Mouse (Mus musculus) limb, embryonic 14.5 days (tissue): ENCODE results near the gene Fndc3b. TPM values are rescaled to one million over a fixed set of nuclear protein-coding genes. Genes with fewer than 3 reads are reported as not detected.

ENCODE experiments used
- ATAC-seq: fragments of 200-750 bp; cut with Nextera tagmentation; 2 replicates; pipeline ENCODE4 v1.8.0; 2017; ENCODE audit warnings: low read depth, moderate number of reproducible peaks, moderate TSS enrichment; ENCODE audit not compliant: low FRiP score
- DNase-seq: peaks from one replicate; pipeline ENCODE4 v3.0.0-alpha.2; 2015; ENCODE audit warnings: low spot score
- H3K27ac ChIP-seq: fragments of 300-500 bp; sonication (generic); replicated peaks from 2 replicates; pipeline ENCODE4 v1.5.1; 2014; ENCODE audit warnings: low read depth, mild to moderate bottlenecking, low read length, moderate library complexity, mixed read lengths
- H3K27me3 ChIP-seq: fragments of 300-500 bp; sonication (generic); 2 replicates; pipeline ENCODE4 v1.6.1; 2014; ENCODE audit warnings: low read length, mixed read lengths; ENCODE audit not compliant: control insufficient read depth, insufficient read depth
- H3K36me3 ChIP-seq: fragments of 300-500 bp; sonication (generic); 2 replicates; pipeline ENCODE4 v1.6.1; 2014; ENCODE audit warnings: mild to moderate bottlenecking, low read length, moderate library complexity, mixed read lengths; ENCODE audit not compliant: control insufficient read depth, insufficient read depth
- H3K4me1 ChIP-seq: fragments of 300-500 bp; sonication (generic); 2 replicates; pipeline ENCODE4 v1.6.1; 2014; ENCODE audit warnings: antibody characterized with exemption, low read length, mixed read lengths; ENCODE audit not compliant: control insufficient read depth, insufficient read depth
- H3K4me2 ChIP-seq: fragments of 300-500 bp; sonication (generic); replicated peaks from 2 replicates; pipeline ENCODE4 v1.6.1; 2014; ENCODE audit warnings: low read depth, mild to moderate bottlenecking, low read length, moderate library complexity; ENCODE audit not compliant: severe bottlenecking
- H3K4me3 ChIP-seq: fragments of 300-500 bp; sonication (generic); replicated peaks from 2 replicates; pipeline ENCODE4 v1.5.1; 2014; ENCODE audit warnings: low read length
- H3K9ac ChIP-seq: fragments of 300-500 bp; sonication (generic); 2 replicates; pipeline ENCODE4 v1.6.1; 2014; ENCODE audit warnings: mild to moderate bottlenecking, low read depth, low read length, moderate library complexity; ENCODE audit not compliant: severe bottlenecking
- H3K9me3 ChIP-seq: fragments of 300-500 bp; sonication (generic); 2 replicates; pipeline ENCODE4 v1.6.1; 2016; ENCODE audit warnings: low read length; ENCODE audit not compliant: control insufficient read depth
- POLR2A ChIP-seq: fragments of 200-500 bp; IDR thresholded peaks from 2 replicates; pipeline ENCODE4 v1.8.0; 2012; ENCODE audit warnings: inconsistent platforms, mild to moderate bottlenecking, moderate library complexity, borderline replicate concordance; ENCODE audit not compliant: insufficient read depth, insufficient read length; ENCODE audit errors: extremely low read depth
- WGBS: fragments of 180-500 bp; shearing (Covaris S2); extraction: QIAGEN DNeasy Blood & Tissue Kit; methylation state at CpG from one replicate; pipeline ENCODE4 v1.1.7; 2014; 5-methylcytosine and 5-hydroxymethylcytosine counted together
- polyA plus RNA-seq, 2 experiments: library from polyadenylated mRNA; depleted of rRNA in 1 of 2; stranded (reverse) in 1 of 2; unstranded in 1 of 2; fragments of >200 nt; fragmentation: Nextera tagmentation in 1 of 2; extraction: Ambion mirVana in 1 of 2; gene quantifications; 2 replicates each; pipeline versions ENCODE4 v1.2.1 to v1.2.3; 2012 to 2014

Gene Fndc3b
- polyA plus RNA-seq, 2 experiments: 39.6 to 41.3 TPM

GRCm38 (mm10) chr3:27456514-27456913, 254.6 kb downstream of the Fndc3b start:
- ATAC-seq (no peak), DNase-seq (no peak)
- no peaks in the 10 kb centered on the region for H3K27me3 ChIP-seq
- peaks cover 96% of the 10 kb centered on the region for H3K36me3 ChIP-seq
- H3K4me2 ChIP-seq: no peak overlapping the region
- no peak overlapping the region for H3K27ac ChIP-seq
- no peak overlapping the region for H3K9ac ChIP-seq
- no peaks in the 10 kb centered on the region for H3K4me1 ChIP-seq
- no peaks in the 10 kb centered on the region for H3K9me3 ChIP-seq
- no peak for TF ChIP-seq POLR2A
- no peak overlapping the region for H3K4me3 ChIP-seq
- WGBS: 89% methylated on average over 14 of the region's 14 CpGs

DNA sequence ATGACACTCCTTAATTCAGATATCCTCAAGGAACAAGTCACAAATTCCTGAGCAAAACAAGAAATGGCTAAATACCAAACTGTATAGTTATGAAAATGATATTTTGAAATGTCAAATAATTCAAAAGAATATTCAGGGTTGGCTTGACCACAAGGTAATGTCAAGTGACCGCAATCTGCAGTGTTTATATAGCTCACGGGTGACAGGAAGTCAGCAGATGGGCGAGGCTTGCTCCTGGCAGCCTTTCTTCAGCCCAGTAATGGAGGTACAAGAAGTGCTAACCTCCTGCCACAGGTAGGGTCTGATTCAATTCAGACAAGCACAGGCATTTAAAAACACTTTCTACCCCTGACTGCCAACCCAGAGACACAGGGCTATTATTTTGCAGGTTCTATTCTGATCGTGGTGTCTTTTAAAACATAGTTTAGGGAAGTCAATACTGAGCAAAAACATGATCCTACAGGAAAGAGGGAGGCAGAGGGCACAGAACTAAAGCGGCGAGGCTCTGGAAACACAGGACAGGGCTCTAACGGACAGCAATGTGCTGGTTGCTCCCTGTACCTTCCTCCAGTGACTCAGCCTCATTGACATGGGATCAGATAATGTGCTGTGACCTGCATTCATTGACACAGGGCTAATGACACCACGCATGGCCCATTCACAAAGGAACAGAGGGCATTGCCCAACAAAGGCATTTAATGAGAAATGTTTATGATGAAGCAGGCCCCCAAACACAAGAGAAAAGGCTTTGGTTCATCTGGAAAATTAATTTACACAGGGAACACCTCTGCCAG, 256.5 kb downstream of the Fndc3b start:
- no peak for ATAC-seq
- Histone ChIP-seq H3K36me3 (peaks cover 96% of the 10 kb centered on the region), H3K9ac (no peak overlapping the region), H3K27ac (no peak overlapping the region), H3K9me3 (no peaks in the 10 kb centered on the region), H3K4me3 (no peak overlapping the region), H3K27me3 (no peaks in the 10 kb centered on the region), H3K4me2 (no peak overlapping the region), H3K4me1 (no peaks in the 10 kb centered on the region)
- TF ChIP-seq POLR2A: no peak
- 89% methylated on average over 8 of the region's 8 CpGs for WGBS
- DNase-seq: no peak

GRCm38 (mm10) chr3:27453453-27454098, 257.5 kb downstream of the Fndc3b start:
- ATAC-seq (no peak), DNase-seq (no peak)

GRCm38 (mm10) chr3:27449447-27449846, 261.7 kb downstream of the Fndc3b start:
- H3K4me2 ChIP-seq: no peak overlapping the region
- DNase-seq (no peak), ATAC-seq (no peak)
- 84% methylated on average over 4 of the region's 4 CpGs for WGBS
- H3K9me3 ChIP-seq: no peaks in the 10 kb centered on the region
- H3K27me3 ChIP-seq: no peaks in the 10 kb centered on the region
- H3K36me3 ChIP-seq: peaks cover 67% of the 10 kb centered on the region
- no peak overlapping the region for H3K9ac ChIP-seq
- no peaks in the 10 kb centered on the region for H3K4me1 ChIP-seq
- no peak overlapping the region for H3K27ac ChIP-seq
- H3K4me3 ChIP-seq: no peak overlapping the region
- no peak for TF ChIP-seq POLR2A

More at GRCm38 (mm10) chr3:27453453-27454098, 257.5 kb downstream of the Fndc3b start:
- no peak overlapping the region for H3K4me2 ChIP-seq
- no peak for TF ChIP-seq POLR2A
- H3K4me1 ChIP-seq: no peaks in the 10 kb centered on the region
- H3K9me3 ChIP-seq: no peaks in the 10 kb centered on the region
- H3K9ac ChIP-seq: no peak overlapping the region
- H3K36me3 ChIP-seq: peaks cover 96% of the 10 kb centered on the region
- no peak overlapping the region for H3K27ac ChIP-seq
- WGBS: 79% methylated on average over 13 of the region's 13 CpGs
- no peak overlapping the region for H3K4me3 ChIP-seq
- no peaks in the 10 kb centered on the region for H3K27me3 ChIP-seq

DNA sequence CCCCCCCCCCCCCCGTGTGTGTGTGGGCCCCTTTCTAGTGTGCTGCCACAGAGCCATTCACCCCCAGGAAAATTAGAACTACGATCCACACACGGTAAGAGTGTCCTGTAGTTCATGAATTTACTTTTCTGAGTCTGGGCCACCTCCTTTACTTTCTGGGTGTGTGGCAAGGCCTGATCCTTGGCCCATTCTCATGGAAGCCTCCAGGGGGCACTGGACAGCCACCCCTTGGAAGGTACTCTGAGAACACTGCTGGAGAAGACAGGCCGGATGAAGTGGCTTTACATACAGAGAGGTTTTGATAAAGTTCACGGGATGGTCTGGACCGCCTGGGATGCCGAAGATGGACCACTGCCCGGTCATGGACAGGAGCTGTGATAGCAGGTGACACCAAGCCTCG, 262.7 kb downstream of the Fndc3b start:
- no peaks in the 10 kb centered on the region for H3K27me3 ChIP-seq
- peaks cover 57% of the 10 kb centered on the region for H3K36me3 ChIP-seq
- ATAC-seq (peak; percentile 19; the same call in 1 of the 2 replicates), DNase-seq (no peak)
- H3K4me2 ChIP-seq: no peak overlapping the region
- TF ChIP-seq POLR2A: no peak
- 90% methylated on average over 9 of the region's 9 CpGs for WGBS
- H3K9ac ChIP-seq: no peak overlapping the region
- no peak overlapping the region for H3K4me3 ChIP-seq
- H3K9me3 ChIP-seq: no peaks in the 10 kb centered on the region
- no peaks in the 10 kb centered on the region for H3K4me1 ChIP-seq
- no peak overlapping the region for H3K27ac ChIP-seq
